Mouse (Mus musculus) heart, adult 2 months (tissue): ENCODE data around the gene Vat1l.

Source experiments
- CTCF ChIP-seq: fragments of 200-600 bp; IDR thresholded peaks from 2 replicates; pipeline ENCODE4 v1.8.1; 2022; ENCODE audit warnings: antibody characterized with exemption, mild to moderate bottlenecking, moderate library complexity
- POLR2A ChIP-seq: fragments of 200-500 bp; IDR thresholded peaks from 2 replicates; pipeline ENCODE4 v1.6.1; 2011; ENCODE audit warnings: mild to moderate bottlenecking, low read depth, low read length, control low read depth; ENCODE audit not compliant: insufficient read depth

GRCm38 (mm10) chr8:114224001-114224400 lies 18.6 kb downstream of the Vat1l start:
- TF ChIP-seq CTCF, result no peak
- no peak for TF ChIP-seq POLR2A
